Comparison of ENCODE assay signal across 18 mouse cellular contexts in the genomic region with DNA sequence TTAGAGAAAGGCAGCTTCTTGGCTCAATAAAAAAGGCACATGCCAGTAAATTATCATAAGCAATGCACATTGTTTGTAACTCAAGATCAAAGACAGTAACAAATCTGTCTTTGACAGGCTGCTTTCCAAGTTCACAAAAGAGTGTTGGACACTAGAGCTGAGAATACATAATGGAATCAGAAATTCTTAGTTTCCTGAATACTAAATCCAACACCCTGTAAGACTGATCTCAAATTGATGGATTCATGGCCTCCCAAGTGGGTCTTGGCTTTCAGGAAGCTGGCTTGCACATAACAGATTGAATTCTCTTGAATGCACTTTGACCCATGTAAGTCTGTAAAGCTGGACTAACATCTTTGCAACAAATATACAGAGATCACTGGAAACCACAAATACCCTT.
DNase-seq lines count a peak whose midpoint lies in the region; ATAC-seq lines count a peak whose summit lies in the region.
"Had no signal": no experiment of that assay in that cellular context is flagged by ENCODE, and none has a peak within 500 bp of the region (broad histone marks: within the 10 kb centered on the region; RNA-seq: fewer than 3 reads in every experiment).

No protein-coding gene starts in this region.

- no peak overlapping the region for H3K9ac ChIP-seq in kidney, embryonic 14.5 days (ENCODE audit: low read depth, low read length)
- H3K9ac ChIP-seq in lung, embryonic 16.5 days (ENCODE audit: low read length), result no peak overlapping the region
- H3K9ac ChIP-seq: embryonic facial prominence, embryonic 13.5 days; hindbrain, embryonic 13.5 days had no signal

- no peak overlapping the region for H3K27ac ChIP-seq in kidney, embryonic 14.5 days (ENCODE audit: low read depth, low read length)
- no peak overlapping the region for H3K27ac ChIP-seq in lung, embryonic 16.5 days (ENCODE audit: low read length)
- H3K27ac ChIP-seq: embryonic facial prominence, embryonic 13.5 days; heart, embryonic 10.5 days; hindbrain, embryonic 13.5 days had no signal

- no peaks in the 10 kb centered on the region for H3K9me3 ChIP-seq in kidney, embryonic 14.5 days (ENCODE audit: control insufficient read depth, low read length)
- no peaks in the 10 kb centered on the region for H3K9me3 ChIP-seq in lung, embryonic 16.5 days (ENCODE audit: control insufficient read depth, low read length)
- H3K9me3 ChIP-seq: embryonic facial prominence, embryonic 13.5 days; G1E; heart, embryonic 10.5 days; hindbrain, embryonic 13.5 days had no signal

- no peaks in the 10 kb centered on the region for H3K4me1 ChIP-seq in kidney, embryonic 14.5 days (ENCODE audit: control insufficient read depth, insufficient read depth, low read length)
- peaks cover 5% of the 10 kb centered on the region; the same call in 1 of the 2 replicates for H3K4me1 ChIP-seq in lung, embryonic 16.5 days (replicated peaks; ENCODE audit: control insufficient read depth, insufficient read depth, low read length)
- H3K4me1 ChIP-seq: embryonic facial prominence, embryonic 13.5 days; heart, embryonic 10.5 days; hindbrain, embryonic 13.5 days had no signal

- H3K36me3 ChIP-seq in kidney, embryonic 14.5 days (ENCODE audit: control insufficient read depth, insufficient read depth, low read length), result no peaks in the 10 kb centered on the region
- no peaks in the 10 kb centered on the region for H3K36me3 ChIP-seq in lung, embryonic 16.5 days (ENCODE audit: control insufficient read depth, insufficient read depth, low read length)
- H3K36me3 ChIP-seq: embryonic facial prominence, embryonic 13.5 days; G1E; heart, embryonic 10.5 days; hindbrain, embryonic 13.5 days had no signal

- no peak overlapping the region for H3K4me2 ChIP-seq in kidney, embryonic 14.5 days (replicated peaks; ENCODE audit: low read depth, low read length)
- no peak overlapping the region for H3K4me2 ChIP-seq in lung, embryonic 16.5 days (ENCODE audit: low read depth, low read length)
- H3K4me2 ChIP-seq: embryonic facial prominence, embryonic 13.5 days; hindbrain, embryonic 13.5 days had no signal

- H3K4me3 ChIP-seq in kidney, embryonic 14.5 days (ENCODE audit: low read length), result no peak overlapping the region
- no peak overlapping the region for H3K4me3 ChIP-seq in lung, embryonic 16.5 days (ENCODE audit: low read length)
- H3K4me3 ChIP-seq: embryonic facial prominence, embryonic 13.5 days; heart, embryonic 10.5 days; hindbrain, embryonic 13.5 days had no signal

- ATAC-seq in kidney, embryonic 14.5 days (ENCODE audit: low FRiP score, low TSS enrichment), result peak; percentile 62; the same call in 1 of the 2 replicates
- ATAC-seq in lung, embryonic 16.5 days (ENCODE audit: low read depth), result peak; percentile 50
- ATAC-seq: CD4-positive, CD25-positive, alpha-beta regulatory T cell, adult 4 months had no signal

- no peaks in the 10 kb centered on the region for H3K27me3 ChIP-seq in kidney, embryonic 14.5 days (ENCODE audit: control insufficient read depth, insufficient read depth, low read length)
- no peaks in the 10 kb centered on the region for H3K27me3 ChIP-seq in lung, embryonic 16.5 days (ENCODE audit: control insufficient read depth, insufficient read depth, low read depth, low read length)
- H3K27me3 ChIP-seq: embryonic facial prominence, embryonic 13.5 days; hindbrain, embryonic 13.5 days had no signal

- DNase-seq in adrenal gland, adult 2 months, result peak; percentile 15
- DNase-seq in adrenal gland, postnatal 14 days, result no peak
- DNase-seq in kidney, postnatal 25 days, result no peak
- DNase-seq in kidney, postnatal 4 days, result peak; percentile 8 to 10
- no peak for DNase-seq in kidney, postnatal 10 days
- no peak for DNase-seq in lung, postnatal 25 days (ENCODE audit: low spot score)
- DNase-seq: B cell, adult 2 months; cerebellum, adult 11-12 months; cerebellum, postnatal 36 days; gastrocnemius, postnatal 10 days; heart, postnatal 4 days had no signal

Comparison
In these comparisons a context has a peak if more than half of its experiments do, and no peak if none do; other contexts are left out.
1. DNase-seq: peak in adrenal gland, adult 2 months (single experiment) and kidney, postnatal 4 days (2 of 2); none in adrenal gland, postnatal 14 days (single experiment), kidney, postnatal 25 days (0 of 2), kidney, postnatal 10 days (single experiment) and lung, postnatal 25 days (single experiment).